Mouse (Mus musculus) right cerebral cortex, postnatal 25 days (tissue): Measurements from ENCODE around the gene Nsd2.
"Not testable (repeated sequence)": the region's sequence is repeated elsewhere in the genome, so short reads cannot be mapped to it uniquely, and the experiment has no call there.

Experiments used
- DNase-seq: peaks from one replicate; pipeline ENCODE4 v3.0.0; 2022

The Nsd2 gene

GRCm38 (mm10) chr5:33853086-33853485 lies 32.6 kb downstream of the Nsd2 start:
- no peak for DNase-seq

- DNase-seq = no peak
These were observed 33.5 kb downstream of the Nsd2 start for GRCm38 (mm10) chr5:33854019-33854418.

GRCm38 (mm10) chr5:33857693-33858092 lies 37.2 kb downstream of the Nsd2 start:
- DNase-seq = no peak

- DNase-seq = no peak
These were observed 54.9 kb downstream of the Nsd2 start for GRCm38 (mm10) chr5:33875472-33875871.

GRCm38 (mm10) chr5:33881118-33881517 lies 60.6 kb downstream of the Nsd2 start:
- no peak for DNase-seq

- no peak for DNase-seq
These were observed 72.9 kb downstream of the Nsd2 start for GRCm38 (mm10) chr5:33893406-33893805.

- DNase-seq = peak; percentile 24
These were observed 74.6 kb downstream of the Nsd2 start for GRCm38 (mm10) chr5:33895116-33895515.

GRCm38 (mm10) chr5:33897158-33897557 lies 76.6 kb downstream of the Nsd2 start:
- DNase-seq = no peak

GRCm38 (mm10) chr5:33898671-33899070 lies 78.1 kb downstream of the Nsd2 start:
- no peak for DNase-seq

GRCm38 (mm10) chr5:33899245-33899644 lies 78.7 kb downstream of the Nsd2 start:
- no peak for DNase-seq

GRCm38 (mm10) chr5:33900101-33900500 lies 79.6 kb downstream of the Nsd2 start:
- DNase-seq = no peak

- no peak for DNase-seq
These were observed 80.3 kb downstream of the Nsd2 start for GRCm38 (mm10) chr5:33900701-33901263.

GRCm38 (mm10) chr5:33901278-33901677 lies 80.8 kb downstream of the Nsd2 start:
- no peak for DNase-seq

- no peak for DNase-seq
These were observed 82.2 kb downstream of the Nsd2 start for GRCm38 (mm10) chr5:33902696-33903095.

GRCm38 (mm10) chr5:33903176-33903575 lies 82.7 kb downstream of the Nsd2 start:
- DNase-seq = no peak

- DNase-seq = not testable (repeated sequence)
These were observed 94.5 kb downstream of the Nsd2 start for GRCm38 (mm10) chr5:33915031-33915430.

- DNase-seq = not testable (repeated sequence)
These were observed 96.1 kb downstream of the Nsd2 start for GRCm38 (mm10) chr5:33916616-33917015.

- peak; percentile 40 for DNase-seq
These were observed 98.9 kb downstream of the Nsd2 start for GRCm38 (mm10) chr5:33919466-33919865.

GRCm38 (mm10) chr5:33920037-33920436 lies 99.5 kb downstream of the Nsd2 start:
- DNase-seq = no peak

- no peak for DNase-seq
These were observed 100.4 kb downstream of the Nsd2 start for GRCm38 (mm10) chr5:33920924-33921323.

GRCm38 (mm10) chr5:33921486-33922235 lies 101.1 kb downstream of the Nsd2 start:
- no peak for DNase-seq

- no peak for DNase-seq
These were observed 102.0 kb downstream of the Nsd2 start for GRCm38 (mm10) chr5:33922566-33922965.

- DNase-seq = no peak
These were observed 105.6 kb downstream of the Nsd2 start for GRCm38 (mm10) chr5:33926170-33926569.

- no peak for DNase-seq
These were observed 111.9 kb downstream of the Nsd2 start for GRCm38 (mm10) chr5:33932413-33932812.

- DNase-seq = no peak
These were observed 113.6 kb downstream of the Nsd2 start for GRCm38 (mm10) chr5:33934081-33934480.
